Mouse (Mus musculus) megakaryocyte, embryonic 14.5 days (primary cell): ENCODE data around the gene Nfkbie. TPM values are rescaled to one million over a fixed set of nuclear protein-coding genes. Genes with fewer than 3 reads are reported as not detected.

Experiments
- H3K27me3 ChIP-seq: replicated peaks from 2 replicates; pipeline ENCODE3; 2012; ENCODE audit warnings: inconsistent platforms
- H3K36me3 ChIP-seq: replicated peaks from 2 replicates; pipeline ENCODE3; 2012; ENCODE audit warnings: low read length, inconsistent platforms, mixed read lengths
- H3K4me1 ChIP-seq: 2 replicates; pipeline ENCODE4 v1.6.1; 2012; ENCODE audit warnings: inconsistent platforms
- H3K4me3 ChIP-seq: replicated peaks from 2 replicates; pipeline ENCODE3; 2012; ENCODE audit warnings: moderate library complexity, mild to moderate bottlenecking, inconsistent platforms
- H3K9me3 ChIP-seq: 2 replicates; pipeline ENCODE4 v1.6.1; 2012; ENCODE audit warnings: inconsistent platforms
- FLI1 ChIP-seq: IDR thresholded peaks from 2 replicates; pipeline ENCODE4 v1.6.1; 2012; ENCODE audit warnings: low read length, inconsistent platforms, mixed read lengths
- GATA1 ChIP-seq: IDR thresholded peaks from 3 replicates; pipeline ENCODE4 v1.6.1; 2012; ENCODE audit warnings: mixed read lengths, low read length, inconsistent platforms, borderline replicate concordance
- polyA plus RNA-seq: library from polyadenylated mRNA; stranded (reverse); fragments of >175 nt; gene quantifications from 2 replicates; pipeline ENCODE4 v1.2.3, GENCODE M21; 2012; ENCODE audit warnings: low replicate concordance; ENCODE audit not compliant: insufficient read depth

The Nfkbie gene
- 9.1 and 12.3 TPM in 2 replicates for polyA plus RNA-seq

- H3K27me3 ChIP-seq, result peaks cover 35% of the 10 kb centered on the region
- TF ChIP-seq GATA1 (no peak), FLI1 (no peak)
Measured at GRCm38 (mm10) chr17:45555452-45556106, at the start of gene Nfkbie. Gene Nfkbie (plus strand): TSS chr17:45555703.

DNA sequence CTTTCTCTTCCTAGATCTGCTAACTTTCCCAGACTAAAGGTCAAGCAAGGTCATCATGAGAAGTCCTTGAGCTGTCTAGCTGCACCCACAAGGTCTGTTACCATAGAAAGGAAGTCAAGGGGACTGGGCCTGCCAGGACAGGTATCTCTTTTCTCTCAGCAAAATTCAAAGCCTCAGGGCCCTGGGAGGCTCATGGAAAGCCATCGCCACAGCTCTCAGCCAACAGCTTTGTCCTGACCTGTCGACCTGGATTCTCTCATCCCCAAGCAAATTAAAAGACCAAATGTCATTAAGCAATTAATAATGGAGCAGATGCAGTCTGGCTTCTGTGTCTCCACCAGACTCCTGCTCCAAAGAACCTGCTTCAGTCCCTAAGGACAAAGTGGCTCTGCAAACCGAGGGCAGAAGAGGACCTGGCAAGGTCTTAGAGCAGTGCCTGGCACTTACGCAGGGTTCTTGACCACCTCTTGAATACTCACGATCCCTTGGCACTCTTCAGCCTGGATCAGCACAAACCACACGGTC lies 49.5 kb upstream of the Nfkbie start:
- Histone ChIP-seq H3K9me3 (no peaks in the 10 kb centered on the region), H3K4me1 (peaks cover 55% of the 10 kb centered on the region), H3K27me3 (peaks cover 11% of the 10 kb centered on the region), H3K4me3 (peak overlapping the region; percentile 98), H3K36me3 (peaks cover 30% of the 10 kb centered on the region)
- TF ChIP-seq GATA1 (no peak), FLI1 (no peak)

More at GRCm38 (mm10) chr17:45555452-45556106, at the start of gene Nfkbie:
- Histone ChIP-seq H3K4me3 (peak within 1 kb of the TSS; percentile 96), H3K9me3 (no peaks in the 10 kb centered on the region), H3K36me3 (peaks cover 26% of the 10 kb centered on the region), H3K4me1 (peaks cover 89% of the 10 kb centered on the region)

GRCm38 (mm10) chr17:45506700-45507189 lies 48.8 kb upstream of the Nfkbie start, which contains the start of gene Aars2:
Gene Aars2 (plus strand): TSS chr17:45506841.
- H3K36me3 ChIP-seq, result peaks cover 37% of the 10 kb centered on the region
- no peaks in the 10 kb centered on the region for H3K9me3 ChIP-seq
- H3K4me3 ChIP-seq, result peak within 1 kb of the TSS; percentile 98
- peaks cover 55% of the 10 kb centered on the region for H3K4me1 ChIP-seq
- TF ChIP-seq FLI1, result no peak
- no peak for TF ChIP-seq GATA1
- H3K27me3 ChIP-seq, result peaks cover 10% of the 10 kb centered on the region

DNA sequence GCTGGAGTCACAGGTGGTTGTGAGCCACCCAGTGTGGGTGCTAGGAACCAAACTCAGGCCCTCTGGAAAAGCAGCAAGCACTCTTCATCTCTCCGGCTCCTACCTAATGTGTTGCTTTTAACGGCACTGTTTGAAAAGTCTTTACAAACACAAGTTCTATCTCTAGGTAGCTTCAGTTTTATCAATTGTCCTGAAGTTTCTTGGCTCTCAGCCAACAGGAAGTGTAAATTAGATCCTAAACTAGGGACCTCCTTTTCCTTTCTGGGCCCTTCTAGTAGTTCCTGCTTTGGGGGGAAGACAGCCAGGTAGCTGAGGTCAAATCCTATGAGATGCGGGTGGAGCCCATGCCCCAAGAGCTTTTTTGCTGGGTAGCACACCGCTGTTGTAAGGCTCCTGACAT lies 44.6 kb upstream of the Nfkbie start:
- H3K4me3 ChIP-seq, result no peak overlapping the region
- peaks cover 60% of the 10 kb centered on the region for H3K36me3 ChIP-seq
- H3K27me3 ChIP-seq, result no peaks in the 10 kb centered on the region
- no peak for TF ChIP-seq GATA1
- no peak for TF ChIP-seq FLI1
- no peaks in the 10 kb centered on the region for H3K9me3 ChIP-seq
- peaks cover 16% of the 10 kb centered on the region for H3K4me1 ChIP-seq

DNA sequence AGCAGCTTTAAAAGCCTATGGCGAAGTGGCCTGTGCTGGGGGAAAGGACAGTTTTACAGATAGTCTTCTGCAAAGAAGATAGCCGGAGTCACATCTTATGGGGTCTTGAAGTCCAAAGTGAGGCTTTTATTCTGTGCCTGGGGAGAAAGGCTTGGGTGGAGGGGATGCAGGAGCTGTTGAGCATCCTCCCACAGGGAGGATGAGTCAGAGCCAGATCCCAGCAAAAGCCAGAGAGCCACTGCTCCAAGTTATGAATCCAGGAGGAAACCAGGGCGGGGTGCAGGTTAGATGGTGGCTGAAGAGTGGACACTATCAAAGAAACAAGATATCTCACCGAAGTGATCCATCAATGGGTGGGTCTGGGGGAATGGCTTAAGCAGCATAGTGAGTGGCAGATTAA lies 43.7 kb upstream of the Nfkbie start:
- no peaks in the 10 kb centered on the region for H3K9me3 ChIP-seq
- no peak overlapping the region for H3K4me3 ChIP-seq
- no peaks in the 10 kb centered on the region for H3K27me3 ChIP-seq
- TF ChIP-seq FLI1 (no peak), GATA1 (no peak)
- peaks cover 69% of the 10 kb centered on the region for H3K36me3 ChIP-seq
- peaks cover 14% of the 10 kb centered on the region for H3K4me1 ChIP-seq

DNA sequence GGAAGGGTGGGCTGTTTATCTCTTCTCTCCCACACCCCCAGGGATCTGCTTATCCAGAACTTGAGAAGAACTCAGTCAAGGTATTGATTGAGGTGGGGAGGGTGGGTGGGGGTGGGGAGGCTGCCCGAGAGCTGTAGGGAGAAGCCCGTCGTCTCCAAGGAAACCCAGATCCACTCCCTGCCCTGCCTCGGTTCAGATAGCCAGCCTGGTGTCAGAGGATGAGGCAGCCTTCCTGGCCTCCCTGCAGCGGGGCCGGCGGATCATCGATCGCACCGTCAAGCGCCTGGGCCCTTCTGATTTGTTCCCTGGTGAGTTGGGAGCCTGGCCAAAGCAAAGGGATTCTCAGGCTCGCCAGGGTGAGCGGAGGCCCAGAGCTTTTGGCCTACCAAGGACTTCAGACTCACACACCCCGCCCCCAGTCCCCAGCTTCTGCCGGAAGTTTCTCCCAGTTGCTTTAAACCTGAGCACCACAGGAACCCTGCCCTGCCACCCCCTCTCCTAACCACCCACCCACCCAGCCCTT lies 40.2 kb upstream of the Nfkbie start:
- Histone ChIP-seq H3K4me3 (no peak overlapping the region), H3K36me3 (peaks cover 81% of the 10 kb centered on the region), H3K27me3 (no peaks in the 10 kb centered on the region), H3K9me3 (no peaks in the 10 kb centered on the region), H3K4me1 (peaks cover 25% of the 10 kb centered on the region)
- TF ChIP-seq FLI1 (no peak), GATA1 (no peak)

DNA sequence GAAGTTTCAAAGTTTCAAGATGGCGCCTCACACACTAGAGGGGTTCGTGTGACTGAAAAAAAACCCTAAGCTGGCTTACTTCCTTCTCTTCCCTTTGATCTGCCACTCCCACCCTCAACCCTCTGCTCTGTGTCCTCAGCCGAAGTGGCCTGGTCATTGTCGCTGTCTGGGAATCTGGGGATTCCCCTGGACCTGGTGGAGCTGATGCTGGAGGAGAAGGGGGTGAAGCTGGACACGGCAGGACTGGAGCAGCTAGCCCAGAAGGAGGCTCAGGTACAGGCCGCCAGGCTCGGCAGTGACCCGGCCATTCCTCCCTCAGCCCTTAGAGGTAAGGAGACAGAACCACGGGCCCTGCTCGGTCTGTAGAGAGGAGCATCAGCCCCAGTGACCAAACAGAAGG lies 39.7 kb upstream of the Nfkbie start:
- TF ChIP-seq FLI1 (no peak), GATA1 (no peak)
- Histone ChIP-seq H3K36me3 (peaks cover 81% of the 10 kb centered on the region), H3K9me3 (no peaks in the 10 kb centered on the region), H3K4me1 (peaks cover 25% of the 10 kb centered on the region), H3K27me3 (no peaks in the 10 kb centered on the region), H3K4me3 (no peak overlapping the region)

GRCm38 (mm10) chr17:45516488-45516887 lies 39.0 kb upstream of the Nfkbie start:
- H3K27me3 ChIP-seq, result no peaks in the 10 kb centered on the region
- H3K4me3 ChIP-seq, result no peak overlapping the region
- no peaks in the 10 kb centered on the region for H3K9me3 ChIP-seq
- H3K4me1 ChIP-seq, result peaks cover 25% of the 10 kb centered on the region
- H3K36me3 ChIP-seq, result peaks cover 78% of the 10 kb centered on the region
- TF ChIP-seq GATA1 (no peak), FLI1 (no peak)

- H3K27me3 ChIP-seq, result peaks cover 1% of the 10 kb centered on the region
- H3K36me3 ChIP-seq, result peaks cover 73% of the 10 kb centered on the region
- TF ChIP-seq GATA1 (no peak), FLI1 (no peak)
- H3K4me3 ChIP-seq, result no peak overlapping the region
- peaks cover 25% of the 10 kb centered on the region for H3K4me1 ChIP-seq
- H3K9me3 ChIP-seq, result no peaks in the 10 kb centered on the region
Measured at GRCm38 (mm10) chr17:45517135-45517534, 38.4 kb upstream of the Nfkbie start.

GRCm38 (mm10) chr17:45517549-45518215 lies 37.8 kb upstream of the Nfkbie start:
- Histone ChIP-seq H3K27me3 (peaks cover 7% of the 10 kb centered on the region), H3K4me3 (no peak overlapping the region), H3K9me3 (no peaks in the 10 kb centered on the region), H3K36me3 (peaks cover 73% of the 10 kb centered on the region), H3K4me1 (peaks cover 28% of the 10 kb centered on the region)
- TF ChIP-seq FLI1, result no peak
- no peak for TF ChIP-seq GATA1
